Mouse (Mus musculus) layer of hippocampus, postnatal 36 days (tissue): ENCODE data around the gene Gm5741. TPM values are rescaled to one million over a fixed set of nuclear protein-coding genes. Genes with fewer than 3 reads are reported as not detected.
"Not testable (repeated sequence)": the region's sequence is repeated elsewhere in the genome, so short reads cannot be mapped to it uniquely, and the experiment has no call there.

ENCODE experiments used
- DNase-seq, 2 experiments: peaks; one replicate each; pipeline ENCODE4 v3.0.0; 2022
- total RNA-seq, 2 experiments: library from RNA; stranded (reverse); gene quantifications; 2 replicates each; pipeline ENCODE4 v1.2.3; 2021

Gene Gm5741
- not detected for total RNA-seq

GRCm38 (mm10) chr8:85067982-85068381 is at the start of gene Gm5741:
TSS of gene Gm5741 (minus strand) at chr8:85067982.
- DNase-seq = no peak

GRCm38 (mm10) chr8:85116984-85117383 is 49.2 kb upstream of the Gm5741 start:
- no peak for DNase-seq

DNA sequence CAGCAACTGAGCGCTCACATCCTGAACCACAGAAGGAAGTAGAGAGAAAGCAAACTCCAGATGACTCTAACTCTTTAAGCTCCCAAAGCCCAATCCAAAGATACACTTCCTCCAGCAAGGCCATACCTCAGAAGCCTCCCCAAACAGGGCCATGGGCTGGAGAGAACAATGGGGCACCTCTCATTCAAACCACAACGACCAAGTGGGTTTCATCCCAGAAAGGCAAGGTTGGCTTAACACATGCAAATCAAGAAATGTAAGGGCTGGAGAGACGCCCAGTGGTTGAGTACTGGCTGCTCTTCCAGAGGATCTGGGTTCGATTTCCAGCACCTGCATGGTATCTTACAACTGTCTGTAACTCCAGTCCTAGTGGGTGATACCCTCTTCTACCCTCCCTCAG is 47.7 kb upstream of the Gm5741 start:
- DNase-seq = no peak

GRCm38 (mm10) chr8:85113241-85113640 is 45.5 kb upstream of the Gm5741 start:
- DNase-seq = no peak

DNA sequence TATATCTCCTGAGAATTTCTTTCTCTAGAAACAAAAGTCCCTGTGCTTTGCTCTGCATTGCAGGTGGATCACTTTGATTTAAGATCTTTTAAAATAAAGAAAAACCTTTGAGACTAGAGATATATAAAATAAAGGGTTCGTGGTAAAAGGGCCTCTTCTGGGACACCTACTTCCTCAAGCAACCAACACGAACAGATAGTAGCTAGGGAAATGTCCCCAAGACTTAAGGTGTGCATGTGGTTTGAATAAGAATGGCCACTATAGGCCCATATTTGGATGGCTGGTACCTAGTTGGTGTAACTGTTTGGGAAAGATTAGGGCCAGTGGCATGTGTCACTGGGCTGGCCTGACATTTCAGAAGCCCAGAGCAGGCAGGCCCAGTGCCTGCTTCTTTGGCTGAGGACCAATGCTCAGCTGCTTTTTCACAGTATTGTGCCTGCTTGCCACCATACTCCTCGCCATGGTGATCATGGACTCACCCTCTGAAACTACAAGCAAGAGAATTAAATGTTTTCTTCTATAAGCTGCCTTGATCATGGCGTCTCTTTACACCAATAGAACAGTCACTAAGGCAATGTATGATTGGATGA is 32.4 kb upstream of the Gm5741 start:
- no peak for DNase-seq

DNA sequence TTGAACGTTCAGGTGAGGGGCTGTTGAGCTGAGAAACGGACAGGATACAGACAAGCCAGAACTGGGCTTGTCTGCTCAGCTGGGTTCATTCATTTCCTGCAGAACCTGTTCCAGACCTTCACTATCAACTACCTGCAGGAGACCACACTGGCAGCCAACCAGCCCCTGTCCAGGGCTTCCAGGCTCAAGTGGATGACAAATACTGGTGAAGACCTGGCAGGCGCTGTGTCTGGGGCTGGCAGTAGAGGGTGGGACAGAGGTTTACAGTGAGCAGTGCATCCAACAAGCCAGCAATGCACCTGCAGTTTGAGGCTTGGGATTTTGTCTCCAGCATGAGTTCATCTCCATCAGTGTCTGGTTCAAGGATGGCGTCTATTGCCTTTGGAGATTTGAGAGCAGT is 29.1 kb upstream of the Gm5741 start:
- no peak for DNase-seq

GRCm38 (mm10) chr8:85096196-85096595 is 28.4 kb upstream of the Gm5741 start:
- DNase-seq = no peak

DNA sequence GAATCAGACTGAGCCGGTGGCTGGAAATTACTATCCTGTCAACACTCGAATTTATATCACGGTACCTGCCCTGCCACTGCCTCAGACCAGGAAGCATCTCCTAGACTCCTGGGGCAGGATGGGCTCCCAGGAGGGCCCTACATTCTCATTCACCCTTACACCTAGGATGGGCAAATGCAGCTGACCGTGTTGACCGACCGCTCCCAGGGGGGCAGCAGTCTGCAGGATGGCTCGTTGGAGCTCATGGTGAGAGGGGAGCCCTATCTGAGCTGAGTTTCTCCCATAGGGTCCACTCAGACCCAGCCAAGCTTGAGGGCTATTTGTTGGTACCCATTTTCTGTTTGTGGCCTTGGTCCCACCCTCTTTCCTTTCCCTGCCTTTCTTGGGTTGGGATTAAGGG is 27.8 kb upstream of the Gm5741 start:
- no peak for DNase-seq

GRCm38 (mm10) chr8:85095051-85095450 is 27.3 kb upstream of the Gm5741 start:
- DNase-seq = no peak

GRCm38 (mm10) chr8:85091526-85092090 is 23.8 kb upstream of the Gm5741 start:
- DNase-seq = no peak

- DNase-seq = no peak
Measured at GRCm38 (mm10) chr8:85090856-85091255, 23.1 kb upstream of the Gm5741 start.

GRCm38 (mm10) chr8:85088771-85089170 is 21.0 kb upstream of the Gm5741 start:
- no peak for DNase-seq

DNA sequence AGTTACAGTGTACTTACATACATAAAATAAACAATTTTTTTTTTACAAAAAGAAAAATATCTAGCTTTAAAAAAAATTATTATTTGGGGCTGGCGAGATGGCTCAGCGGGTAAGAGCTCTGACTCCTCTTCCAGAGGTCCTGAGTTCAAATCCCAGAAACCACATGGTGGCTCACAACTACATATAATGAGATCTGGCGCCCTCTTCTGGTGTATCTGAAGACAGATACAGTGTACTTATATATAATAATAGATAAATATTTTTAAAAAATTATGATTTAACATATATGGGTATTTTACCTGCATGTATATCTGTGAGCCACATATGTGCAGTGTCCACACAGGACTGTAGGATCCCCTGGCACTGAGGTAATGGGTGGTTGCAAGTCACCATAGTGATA is 18.5 kb upstream of the Gm5741 start:
- DNase-seq = no peak

DNA sequence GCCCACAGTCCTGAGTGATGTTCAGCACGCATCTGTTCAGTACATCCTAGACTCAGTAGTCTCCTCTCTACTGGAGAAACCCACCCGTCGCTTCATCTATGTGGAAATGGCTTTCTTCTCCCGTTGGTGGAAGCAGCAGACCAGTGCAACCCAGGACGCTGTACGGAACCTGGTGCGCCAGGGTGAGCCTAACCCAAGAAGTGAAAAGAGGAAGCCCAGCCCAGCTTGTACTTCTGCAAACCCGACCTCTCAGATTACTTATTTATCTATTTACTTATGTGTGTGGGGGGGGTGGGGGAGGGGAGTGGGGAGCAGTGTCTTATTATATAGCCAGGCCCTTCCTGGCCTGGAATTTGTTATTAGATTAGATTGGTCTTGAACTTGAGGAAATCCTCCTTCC is 16.9 kb upstream of the Gm5741 start:
- no peak for DNase-seq

- peak; percentile 87 to 89 for DNase-seq
Measured at GRCm38 (mm10) chr8:85083108-85083813, 15.5 kb upstream of the Gm5741 start, which contains the start of gene Man2b1. TSS of gene Man2b1 (plus strand) at chr8:85083270.

DNA sequence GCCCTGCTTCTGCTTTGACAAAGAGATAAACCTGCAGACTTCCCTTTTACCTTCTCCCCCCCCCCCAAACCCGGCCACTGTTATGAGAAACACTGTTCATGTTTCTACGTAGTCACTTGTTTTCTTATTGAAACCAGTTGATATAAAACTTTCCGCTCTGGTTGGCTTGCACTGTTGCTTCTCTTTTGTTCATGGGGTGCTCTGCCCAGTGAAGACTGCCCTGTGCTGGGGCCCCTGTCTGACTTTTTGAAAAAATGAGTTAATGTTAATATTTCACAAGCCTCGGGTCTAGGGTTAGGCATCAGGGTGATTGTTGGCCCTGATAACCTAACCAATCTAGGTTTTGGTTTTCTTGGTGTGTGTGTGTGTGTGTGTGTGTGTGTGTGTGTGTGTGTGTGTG is 14.4 kb upstream of the Gm5741 start:
- DNase-seq = not testable (repeated sequence)

- DNase-seq = no peak
Measured at GRCm38 (mm10) chr8:85081216-85081555, 13.4 kb upstream of the Gm5741 start, which contains the start of gene Wdr83. TSS of gene Wdr83 (minus strand) at chr8:85081306.

DNA sequence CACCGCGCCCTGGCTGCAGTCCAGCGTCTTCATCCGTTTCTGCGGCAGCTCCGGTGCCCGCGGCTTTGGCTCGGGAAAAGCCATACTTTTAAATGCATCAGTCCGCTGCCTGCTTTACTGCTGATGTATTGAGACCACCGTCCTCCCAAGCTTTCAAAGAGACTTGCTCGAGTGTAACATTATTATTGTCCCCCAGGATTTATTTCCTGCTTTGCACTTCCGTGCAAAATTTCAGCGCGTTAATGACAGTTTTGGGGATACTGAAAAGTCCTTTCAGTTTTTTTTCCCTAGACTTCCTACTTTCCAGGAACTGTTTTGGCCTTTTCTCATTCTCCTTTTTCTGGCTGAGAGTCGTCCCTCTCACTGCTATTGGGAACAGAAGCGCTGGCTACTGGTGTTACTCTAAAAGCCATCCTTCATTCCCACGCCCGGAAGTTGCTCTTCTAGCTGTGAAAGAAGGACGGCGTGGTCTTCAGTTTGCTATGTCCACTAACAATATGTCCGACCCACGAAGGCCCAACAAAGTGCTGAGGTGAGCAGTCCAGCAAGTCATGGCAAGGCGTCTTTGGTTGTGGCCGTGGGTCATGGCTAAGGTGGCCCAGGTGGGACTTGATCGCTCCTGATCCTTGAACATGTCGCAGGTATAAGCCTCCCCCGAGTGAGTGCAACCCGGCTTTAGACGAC is 12.9 kb upstream of the Gm5741 start, which contains the start of gene Wdr83os:
Gene Wdr83os (plus strand): TSS at position 209 of the 684 bp plus-strand sequence.
- no peak for DNase-seq

DNA sequence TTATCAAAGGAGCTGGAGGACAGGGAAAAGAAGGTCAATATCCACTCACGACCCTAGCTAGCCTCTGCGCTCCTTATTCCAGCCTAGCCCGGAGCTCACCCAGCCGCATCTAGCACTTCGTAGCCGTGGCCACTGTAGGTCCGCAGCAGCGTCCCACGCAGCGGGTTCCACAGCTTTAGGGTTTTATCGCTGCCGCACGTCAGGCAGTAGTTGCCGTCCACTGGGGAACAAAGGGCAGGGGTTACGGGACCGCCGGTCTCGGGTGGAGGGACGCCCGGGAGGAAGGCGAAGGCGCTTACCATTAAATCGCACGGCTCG is 12.4 kb upstream of the Gm5741 start:
- no peak for DNase-seq

DNA sequence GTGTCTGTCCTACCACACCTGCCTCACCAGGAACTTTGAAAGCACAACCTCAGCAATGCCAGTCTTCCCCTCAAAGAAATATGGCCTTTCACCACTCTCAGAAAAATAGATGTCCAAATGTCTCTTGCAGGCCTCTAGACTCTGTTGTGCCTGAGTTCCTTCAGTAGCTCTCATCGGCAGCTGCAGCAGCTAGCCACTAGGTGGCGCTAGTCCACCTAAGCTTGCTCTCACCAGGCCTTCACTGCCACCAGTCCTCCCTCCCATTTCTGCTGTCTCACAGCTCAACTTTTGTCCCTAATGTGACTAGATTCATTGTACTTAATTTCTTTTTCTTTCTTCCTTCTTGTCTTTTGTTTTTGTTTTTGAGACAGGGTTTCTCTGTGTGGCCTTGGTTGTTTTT is 9.2 kb upstream of the Gm5741 start:
- DNase-seq = peak; percentile 71 to 72

GRCm38 (mm10) chr8:85076001-85076400 is 8.2 kb upstream of the Gm5741 start:
- no peak for DNase-seq

DNA sequence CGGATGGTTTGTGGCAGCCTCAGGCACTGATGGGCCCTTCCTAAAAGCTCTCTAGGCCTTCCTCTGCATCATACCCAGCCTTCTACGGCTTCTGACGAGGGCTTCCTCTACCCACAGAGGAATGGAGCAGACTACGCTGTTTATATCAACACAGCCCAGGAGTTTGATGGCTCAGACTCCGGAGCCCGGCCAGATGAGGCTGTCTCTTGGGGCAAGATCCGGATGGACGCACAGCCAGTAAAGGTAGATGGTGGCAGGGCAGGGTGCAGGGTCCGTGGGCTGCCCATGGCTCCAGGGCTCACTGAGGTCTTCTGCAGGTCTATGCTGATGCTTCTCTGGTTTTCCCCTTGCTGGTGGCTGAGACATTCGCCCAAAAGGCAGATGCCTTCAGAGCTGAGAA is 6.8 kb upstream of the Gm5741 start:
- DNase-seq = no peak

DNA sequence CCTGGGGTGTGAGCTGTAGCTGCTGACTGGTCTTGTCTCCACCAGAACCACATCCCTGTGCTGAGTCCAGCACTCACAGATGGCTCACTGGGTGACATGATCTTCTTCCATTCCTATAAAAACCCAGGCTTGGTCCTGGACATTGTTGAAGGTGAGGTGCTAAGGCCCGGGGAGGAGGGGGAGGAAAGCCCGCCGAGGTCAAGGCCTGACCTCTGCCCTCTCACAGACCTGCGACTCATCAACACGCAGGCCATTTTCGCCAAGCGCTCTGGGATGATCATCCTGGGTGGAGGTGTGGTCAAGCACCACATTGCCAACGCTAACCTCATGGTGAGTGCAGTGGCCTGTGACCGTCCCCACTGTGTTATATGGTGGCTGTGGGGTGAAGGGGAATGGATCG is 6.4 kb upstream of the Gm5741 start:
- no peak for DNase-seq
